In genomic region chr16:91618511-91619501, GRCm38 (mm10) we compare ENCODE assay signal across 8 mouse cellular contexts. TPM values are rescaled to one million over a fixed set of nuclear protein-coding genes. Genes with fewer than 3 reads are reported as not detected.
A peak's percentile ranks its signal among the peaks of the same experiment; 100 is the strongest.
DNase-seq lines count a peak whose midpoint lies in the region; ATAC-seq and TF ChIP-seq lines count a peak whose summit lies in the region.

Gene Dnajc28, minus strand, starts transcription at chr16:91619026.

- H3K9me3 ChIP-seq in hindbrain, embryonic 13.5 days = no peaks in the 10 kb centered on the region

- H3K36me3 ChIP-seq in hindbrain, embryonic 13.5 days = peaks cover 40% of the 10 kb centered on the region

- no peaks in the 10 kb centered on the region for H3K27me3 ChIP-seq in Patski
- H3K27me3 ChIP-seq in hindbrain, embryonic 13.5 days = no peaks in the 10 kb centered on the region

- in situ Hi-C loops in Patski (cut with MboI; ENCODE audit: low pct_unique_long_range_greater_than_20kb) = no loop called here

- peak within 1 kb of the TSS; percentile 64 for H3K4me3 ChIP-seq in hindbrain, embryonic 13.5 days

- WGBS in hindbrain, embryonic 13.5 days = 10% methylated on average over 39 of the region's 39 CpGs

- H3K4me2 ChIP-seq in hindbrain, embryonic 13.5 days = peak within 1 kb of the TSS; percentile 76

- peaks cover 5% of the 10 kb centered on the region for H3K4me1 ChIP-seq in hindbrain, embryonic 13.5 days (replicated peaks)

- TF ChIP-seq CTCF in Patski (IDR thresholded peaks at IDR 0.05) = no peak

- CTCF ChIA-PET in Patski (lab: Charles Lee) = interaction anchor here (1.6 kb wide), 1 partner anchor 13 kb away, joined by 3 read pairs; no protein-coding TSS in a partner anchor

- ATAC-seq in Patski = peak; percentile 58
- peak; percentile 94 for ATAC-seq in hindbrain, embryonic 13.5 days (ENCODE audit: low FRiP score)

- H3K9ac ChIP-seq in hindbrain, embryonic 13.5 days = peak within 1 kb of the TSS; percentile 80

- 0 out of 2 replicates have a peak within 1 kb of the TSS, but pooled peaks have one; percentile 19 for H3K27ac ChIP-seq in hindbrain, embryonic 13.5 days

- POLR2A ChIA-PET in Patski (lab: Charles Lee) = interaction anchor here (0.5 kb wide), 1 partner anchor 28 kb away, joined by 3 read pairs; the partner anchor contains the start of gene Gart

- no peak for DNase-seq in Patski (ENCODE audit: low read depth, low spot score)
- peak; percentile 88 to 90 for DNase-seq in cerebellum, postnatal 14 days
- peak; percentile 54 to 73 for DNase-seq in frontal cortex, postnatal 14 days (ENCODE audit: low spot score in 2 of 2)
- peak; percentile 83 to 86 for DNase-seq in layer of hippocampus, postnatal 36 days
- DNase-seq in lung, postnatal 25 days (ENCODE audit: low spot score) = peak; percentile 87
- DNase-seq in retina, embryonic 14.5 days (ENCODE audit: low spot score) = peak; percentile 86
- peak; percentile 80 to 82 for DNase-seq in thymus, postnatal 36 days

RNA-seq across cellular contexts. Expression of gene Dnajc28, which starts in this region (rescaled TPM):
- 5.0 TPM for polyA plus RNA-seq in Patski (2021)
- polyA plus RNA-seq in hindbrain, embryonic 13.5 days (2015; fragmentation: Nextera tagmentation; extraction: Ambion mirVana) = 5.2 and 7.0 TPM in 2 replicates
- 10 to 100 TPM; 10.3 to 10.8 TPM for total RNA-seq in layer of hippocampus, postnatal 36 days (2021)
